Mouse (Mus musculus) E14TG2a.4 (cell line): ENCODE measurements around the gene Ehf.

Experiments
- CTCF ChIP-seq: conservative IDR thresholded peaks from 2 replicates; pipeline ENCODE4 v1.5.1; 2014; ENCODE audit warnings: low read length
- POU5F1 ChIP-seq: IDR thresholded peaks from 2 replicates; pipeline ENCODE4 v1.6.1; 2014; ENCODE audit warnings: low read length, borderline replicate concordance

GRCm38 (mm10) chr2:103314002-103314401 is 10.9 kb upstream of the Ehf start:
- TF ChIP-seq CTCF (no peak), POU5F1 (no peak)
